Mouse (Mus musculus) liver, postnatal 0 days (tissue): ENCODE measurements around the gene Trmt44.

Source experiments
- CTCF ChIP-seq: sonication (generic); IDR thresholded peaks from 2 replicates; pipeline ENCODE4 v1.5.1; 2016; ENCODE audit warnings: antibody characterized with exemption, low read depth
- EP300 ChIP-seq: IDR thresholded peaks from 2 replicates; pipeline ENCODE4 v1.6.1; 2016; ENCODE audit warnings: antibody characterized with exemption, low read depth, mild to moderate bottlenecking

DNA sequence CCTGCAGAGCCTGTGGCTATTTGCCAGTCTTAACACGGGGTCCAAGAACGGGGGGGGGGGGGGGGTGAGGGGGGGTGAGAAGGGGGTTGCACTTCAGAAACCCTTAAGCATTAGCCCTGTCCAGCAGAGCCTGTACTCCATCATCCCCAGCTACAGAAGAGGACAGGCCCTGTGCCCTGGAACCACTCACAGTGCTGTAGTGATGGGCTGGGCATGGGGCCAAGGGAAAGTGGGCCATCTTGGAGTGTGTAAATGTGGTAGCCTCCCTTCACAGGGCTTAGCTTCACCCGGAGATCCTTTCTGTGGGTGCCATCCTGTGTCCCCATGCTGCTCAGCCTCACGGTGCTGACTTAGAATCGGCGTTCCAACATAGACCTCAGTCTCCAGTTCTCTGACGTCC, 32.9 kb upstream of the Trmt44 start:
- TF ChIP-seq CTCF, result no peak
- no peak for TF ChIP-seq EP300
